Mouse (Mus musculus) ES-E14 (cell line): ENCODE measurements around the gene Tvp23a.

Experiments
- CHD2 ChIP-seq: IDR thresholded peaks from 2 replicates; pipeline ENCODE4 v1.6.1; 2014; ENCODE audit warnings: mild to moderate bottlenecking, low read depth, low read length, inconsistent platforms
- HCFC1 ChIP-seq: IDR thresholded peaks from 2 replicates; pipeline ENCODE4 v1.6.1; 2012; ENCODE audit warnings: low read length, inconsistent platforms, borderline replicate concordance; ENCODE audit not compliant: insufficient read depth
- MAFK ChIP-seq: IDR thresholded peaks from 2 replicates; pipeline ENCODE4 v1.6.1; 2014; ENCODE audit warnings: mild to moderate bottlenecking, low read depth, low read length, inconsistent platforms; ENCODE audit not compliant: insufficient read depth
- ZC3H11A ChIP-seq: IDR thresholded peaks from 2 replicates; pipeline ENCODE4 v1.6.1; 2012; ENCODE audit warnings: low read depth, mild to moderate bottlenecking, inconsistent platforms, low read length, borderline replicate concordance
- ZNF384 ChIP-seq: IDR thresholded peaks from 2 replicates; pipeline ENCODE4 v1.6.1; 2012; ENCODE audit warnings: low read depth, low read length, inconsistent platforms

- TF ChIP-seq ZNF384 (no peak), CHD2 (no peak), ZC3H11A (no peak), MAFK (no peak), HCFC1 (no peak)
Measured at GRCm38 (mm10) chr16:10460188-10460587, 13.0 kb upstream of the Tvp23a start.
